Mouse (Mus musculus): ENCODE results near the gene Mroh2a. TPM values are rescaled to one million over a fixed set of nuclear protein-coding genes. Genes with fewer than 3 reads are reported as not detected.

Mroh2a gene
- total RNA-seq, 2 experiments from 2014 or later, result 0.52 TPM; not detected in 1

DNA sequence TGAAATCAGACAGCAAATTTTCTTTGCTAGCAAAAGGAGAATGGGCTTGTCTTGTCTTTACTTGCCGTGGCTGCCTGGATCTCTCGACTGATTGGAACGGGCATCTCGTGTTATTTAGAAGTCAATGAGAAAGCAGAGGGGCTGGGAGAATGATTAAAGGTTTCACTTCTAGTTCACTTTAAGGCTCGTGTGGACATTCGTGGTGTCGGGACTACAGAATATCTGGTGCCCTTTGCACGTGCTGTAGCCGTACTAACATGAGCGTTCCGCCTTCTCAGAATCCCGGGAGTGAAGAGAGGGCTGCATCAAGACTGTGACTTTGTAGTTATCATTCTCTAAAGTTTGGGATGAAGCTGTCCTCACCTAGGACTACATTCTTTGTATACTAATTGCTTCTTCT lies 80.4 kb downstream of the Mroh2a start:
- no peak for DNase-seq (ENCODE audit: low spot score in 2 of 2)

DNA sequence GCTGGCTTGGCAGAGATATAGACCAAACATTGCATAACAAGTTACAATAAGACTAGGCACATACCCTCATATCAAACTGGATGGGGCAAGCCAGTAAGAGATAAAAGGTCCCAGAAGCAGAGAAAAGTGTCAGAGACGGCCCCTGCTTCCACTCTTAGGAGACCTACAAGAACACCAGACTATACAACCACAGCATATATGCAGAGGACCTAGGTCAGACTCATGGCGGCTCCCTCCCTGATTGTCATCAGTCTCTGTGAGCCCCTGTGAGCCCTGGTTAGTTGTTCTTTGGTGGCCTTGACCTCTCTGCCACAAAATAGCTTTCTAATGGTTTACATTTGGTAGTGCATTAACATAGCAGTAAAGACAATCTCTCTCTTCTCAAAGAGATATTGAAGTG lies 82.2 kb downstream of the Mroh2a start:
- DNase-seq (ENCODE audit: low spot score in 2 of 2), result no peak

DNA sequence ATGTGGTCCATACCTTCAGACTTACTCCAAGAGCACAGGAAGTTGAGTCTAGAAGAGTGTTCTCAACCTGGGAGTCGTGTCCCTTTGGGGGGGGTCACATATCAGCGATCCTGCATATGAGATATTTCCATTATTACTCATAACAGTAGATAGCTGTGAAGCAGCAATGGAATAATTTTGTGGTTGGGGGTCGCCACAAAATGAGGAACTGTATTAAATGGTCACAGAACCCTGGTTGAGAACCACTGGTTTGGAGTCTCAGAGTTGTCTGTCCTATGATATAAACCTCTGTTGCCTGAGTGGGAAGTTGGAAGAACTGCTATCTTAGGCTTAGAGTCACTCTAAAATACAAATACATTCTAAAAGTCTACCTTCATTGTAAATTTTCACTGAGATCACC lies 83.1 kb downstream of the Mroh2a start:
- no peak for DNase-seq (ENCODE audit: low spot score in 2 of 2)

DNA sequence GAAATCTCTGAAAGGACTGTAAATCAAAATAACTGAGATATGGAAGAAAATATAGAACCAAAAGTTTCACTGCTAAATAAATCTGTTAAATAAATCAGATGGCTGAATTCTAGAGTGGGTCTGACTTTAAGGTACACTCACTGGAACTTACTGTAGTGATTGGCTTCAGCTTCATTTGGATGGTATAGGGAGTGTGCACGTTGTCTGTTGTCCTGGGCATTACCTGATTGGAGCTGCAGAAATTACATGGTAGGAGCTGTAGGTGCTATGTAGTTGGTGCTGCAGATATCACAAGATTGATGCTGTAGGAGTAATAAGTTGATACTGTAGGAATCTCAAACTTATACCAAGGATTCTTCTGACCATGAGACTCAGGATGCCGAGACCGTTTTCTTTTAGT lies 83.6 kb downstream of the Mroh2a start:
- no peak for DNase-seq (ENCODE audit: low spot score in 2 of 2)

Other genes starting within 250 kb of the Mroh2a start
- gene Usp40, start 218.4 kb upstream of the Mroh2a start, total RNA-seq (2021), result 10 to 100 TPM; 18.4 to 19.8 TPM
- gene Ugt1a10, start 171.6 kb upstream of the Mroh2a start, total RNA-seq (2021), result not detected
- gene Ugt1a9, start 156.2 kb upstream of the Mroh2a start, total RNA-seq (2021), result not detected
- gene Ugt1a8, start 139.2 kb upstream of the Mroh2a start, total RNA-seq (2021), result not detected
- 1 to 10 TPM in 1 of 2 experiments, under 1 TPM in 1; 0.20 to 1.4 TPM for gene Ugt1a7c, start 131.9 kb upstream of the Mroh2a start, total RNA-seq (2021)
- not detected for gene Ugt1a6b, start 123.7 kb upstream of the Mroh2a start, total RNA-seq (2021)
- gene Ugt1a6a, start 92.2 kb upstream of the Mroh2a start, total RNA-seq (2021), result 1 to 10 TPM; 1.6 TPM
- under 1 TPM in 1 of 2 experiments, not detected in 1; 0.25 TPM for gene Ugt1a5, start 61.0 kb upstream of the Mroh2a start, total RNA-seq (2021)
- gene Ugt1a2, start 26.4 kb upstream of the Mroh2a start, total RNA-seq (2021), result not detected
- gene Dnajb3, start 21.2 kb upstream of the Mroh2a start, total RNA-seq (2021), result 1 to 10 TPM; 2.9 to 3.2 TPM
- not detected for gene Ugt1a1, start 15.0 kb upstream of the Mroh2a start, total RNA-seq (2021)
- 10 to 100 TPM; 33.1 to 39.1 TPM for gene Hjurp, start 50.6 kb downstream of the Mroh2a start, total RNA-seq (2021)
- under 1 TPM in 1 of 2 experiments, not detected in 1; 0.08 TPM for gene Trpm8, start 50.7 kb downstream of the Mroh2a start, total RNA-seq (2021)
- not detected for gene Spp2, start 180.0 kb downstream of the Mroh2a start, total RNA-seq (2021)